Mouse (Mus musculus) forebrain, embryonic 13.5 days (tissue): Measurements from ENCODE around the gene Atp2a1. TPM values are rescaled to one million over a fixed set of nuclear protein-coding genes. Genes with fewer than 3 reads are reported as not detected.
"Not testable (repeated sequence)": the region's sequence is repeated elsewhere in the genome, so short reads cannot be mapped to it uniquely, and the experiment has no call there.

Experiments used
- ATAC-seq: fragments of 200-750 bp; cut with Nextera tagmentation; 2 replicates; pipeline ENCODE4 v1.8.0; 2017
- H3K27ac ChIP-seq: fragments of 300-500 bp; sonication (generic); 2 replicates; pipeline ENCODE4 v1.5.1; 2015; ENCODE audit warnings: inconsistent platforms, mild to moderate bottlenecking, moderate library complexity
- H3K27me3 ChIP-seq: fragments of 300-500 bp; sonication (generic); 2 replicates; pipeline ENCODE4 v1.6.1; 2015; ENCODE audit warnings: mild to moderate bottlenecking, inconsistent platforms
- H3K36me3 ChIP-seq: fragments of 300-500 bp; sonication (generic); 2 replicates; pipeline ENCODE4 v1.6.1; 2015; ENCODE audit warnings: mild to moderate bottlenecking, inconsistent platforms; ENCODE audit not compliant: poor library complexity, severe bottlenecking
- H3K4me1 ChIP-seq: fragments of 300-500 bp; sonication (generic); 2 replicates; pipeline ENCODE4 v1.6.1; 2015; ENCODE audit warnings: inconsistent platforms
- H3K4me2 ChIP-seq: fragments of 300-500 bp; sonication (generic); 2 replicates; pipeline ENCODE4 v1.6.1; 2015; ENCODE audit warnings: inconsistent platforms, mild to moderate bottlenecking, moderate library complexity
- H3K4me3 ChIP-seq: fragments of 300-500 bp; sonication (generic); 2 replicates; pipeline ENCODE4 v1.5.1; 2015; ENCODE audit warnings: mild to moderate bottlenecking, inconsistent platforms
- H3K9ac ChIP-seq: fragments of 300-500 bp; sonication (generic); 2 replicates; pipeline ENCODE4 v1.6.1; 2015; ENCODE audit warnings: mild to moderate bottlenecking, inconsistent platforms
- H3K9me3 ChIP-seq: fragments of 300-500 bp; sonication (generic); replicated peaks from 2 replicates; pipeline ENCODE4 v1.6.1; 2016; ENCODE audit warnings: inconsistent platforms
- WGBS: fragments of 180-500 bp; shearing (Covaris S2); methylation state at CpG from one replicate; pipeline ENCODE4 v1.1.7; 2015; 5-methylcytosine and 5-hydroxymethylcytosine counted together
- polyA plus RNA-seq: library from polyadenylated mRNA; unstranded; fragments of >200 nt; fragmentation: Nextera tagmentation; extraction: Ambion mirVana; gene quantifications from 2 replicates; pipeline ENCODE4 v1.2.1, GENCODE M21; 2015

Atp2a1 gene
- polyA plus RNA-seq, 1 experiment from 2014 or later = 0.32 TPM

GRCm38 (mm10) chr7:126491973-126492372, 29.1 kb upstream of the Atp2a1 start:
- Histone ChIP-seq H3K9me3 (no peaks in the 10 kb centered on the region), H3K27me3 (no peaks in the 10 kb centered on the region), H3K9ac (no peak overlapping the region), H3K36me3 (peaks cover 78% of the 10 kb centered on the region), H3K4me1 (peaks cover 12% of the 10 kb centered on the region), H3K27ac (no peak overlapping the region), H3K4me2 (no peak overlapping the region), H3K4me3 (no peak overlapping the region)
- WGBS = 61% methylated on average over 11 of the region's 11 CpGs
- no peak for ATAC-seq

- no peak overlapping the region for H3K27ac ChIP-seq
- H3K27me3 ChIP-seq = no peaks in the 10 kb centered on the region
- H3K4me3 ChIP-seq = no peak overlapping the region
- H3K4me1 ChIP-seq = peaks cover 14% of the 10 kb centered on the region
- H3K36me3 ChIP-seq = peaks cover 68% of the 10 kb centered on the region
- 92% methylated on average over 1 of the region's 1 CpGs for WGBS
- H3K9me3 ChIP-seq = no peaks in the 10 kb centered on the region
- no peak for ATAC-seq
- no peak overlapping the region for H3K9ac ChIP-seq
- H3K4me2 ChIP-seq = no peak overlapping the region
Observed at GRCm38 (mm10) chr7:126491005-126491404, 28.1 kb upstream of the Atp2a1 start.

GRCm38 (mm10) chr7:126487617-126488385, 24.9 kb upstream of the Atp2a1 start:
- Histone ChIP-seq H3K4me2 (peak overlapping the region; percentile 98), H3K4me3 (peak overlapping the region; percentile 71), H3K9ac (peak overlapping the region; percentile 80), H3K36me3 (peaks cover 36% of the 10 kb centered on the region), H3K4me1 (peaks cover 14% of the 10 kb centered on the region)
- 20% methylated on average over 23 of the region's 25 CpGs for WGBS
- H3K9me3 ChIP-seq, ATAC-seq, H3K27ac ChIP-seq, H3K27me3 ChIP-seq: not testable (repeated sequence)

- WGBS = under 1% methylated on average over 32 of the region's 32 CpGs
- Histone ChIP-seq H3K4me3 (peak within 1 kb of the TSS; percentile 71), H3K4me2 (peak within 1 kb of the TSS; percentile 98), H3K9ac (peak within 1 kb of the TSS; percentile 80), H3K9me3 (no peaks in the 10 kb centered on the region), H3K4me1 (peaks cover 20% of the 10 kb centered on the region), H3K27me3 (no peaks in the 10 kb centered on the region), H3K36me3 (peaks cover 29% of the 10 kb centered on the region), H3K27ac (peak within 1 kb of the TSS; percentile 21; the same call in 1 of the 2 replicates)
- ATAC-seq = peak; percentile 95
Observed at GRCm38 (mm10) chr7:126487052-126487483, 24.2 kb upstream of the Atp2a1 start, which contains the start of gene Tufm. Tufm (plus strand) TSS chr7:126487361.

- WGBS = under 1% methylated on average over 23 of the region's 23 CpGs
- peak overlapping the region; percentile 45 for H3K9ac ChIP-seq
- H3K4me3 ChIP-seq = peak overlapping the region; percentile 30
- H3K4me1 ChIP-seq = peaks cover 9% of the 10 kb centered on the region
- no peaks in the 10 kb centered on the region for H3K36me3 ChIP-seq
- H3K4me2 ChIP-seq = peak overlapping the region; percentile 59
- peak; percentile 26; the same call in 1 of the 2 replicates for ATAC-seq
- H3K9me3 ChIP-seq = no peaks in the 10 kb centered on the region
- H3K27me3 ChIP-seq = no peaks in the 10 kb centered on the region
- no peak overlapping the region for H3K27ac ChIP-seq
Observed at GRCm38 (mm10) chr7:126482392-126482871, 19.5 kb upstream of the Atp2a1 start.

- Histone ChIP-seq H3K4me2 (no peak overlapping the region), H3K4me1 (peaks cover 8% of the 10 kb centered on the region), H3K27ac (no peak overlapping the region), H3K4me3 (no peak overlapping the region), H3K27me3 (no peaks in the 10 kb centered on the region), H3K36me3 (no peaks in the 10 kb centered on the region), H3K9me3 (no peaks in the 10 kb centered on the region), H3K9ac (no peak overlapping the region)
- ATAC-seq = no peak
- 23% methylated on average over 5 of the region's 5 CpGs for WGBS
Observed at GRCm38 (mm10) chr7:126481699-126482098, 18.8 kb upstream of the Atp2a1 start.

GRCm38 (mm10) chr7:126474993-126475581, 12.2 kb upstream of the Atp2a1 start, which contains the start of gene Sh2b1:
Sh2b1 (minus strand) TSS chr7:126475424.
- H3K4me1 ChIP-seq = peaks cover 24% of the 10 kb centered on the region
- peak within 1 kb of the TSS; percentile 96 for H3K4me2 ChIP-seq
- peak within 1 kb of the TSS; percentile 93 for H3K27ac ChIP-seq
- H3K36me3 ChIP-seq = peaks cover 31% of the 10 kb centered on the region
- H3K9ac ChIP-seq = peak within 1 kb of the TSS; percentile 97
- ATAC-seq = peak; percentile 94
- WGBS = under 1% methylated on average over 45 of the region's 53 CpGs
- H3K9me3 ChIP-seq = no peaks in the 10 kb centered on the region
- peak within 1 kb of the TSS; percentile 92 for H3K4me3 ChIP-seq
- H3K27me3 ChIP-seq = no peaks in the 10 kb centered on the region

- under 1% methylated on average over 25 of the region's 27 CpGs for WGBS
- peak; percentile 65 for ATAC-seq
- Histone ChIP-seq H3K4me1 (peaks cover 24% of the 10 kb centered on the region), H3K9me3 (no peaks in the 10 kb centered on the region), H3K27ac (peak overlapping the region; percentile 93), H3K9ac (peak overlapping the region; percentile 97), H3K36me3 (peaks cover 37% of the 10 kb centered on the region), H3K27me3 (no peaks in the 10 kb centered on the region), H3K4me2 (peak overlapping the region; percentile 96), H3K4me3 (peak overlapping the region; percentile 92)
Observed at GRCm38 (mm10) chr7:126474486-126474955, 11.6 kb upstream of the Atp2a1 start.

GRCm38 (mm10) chr7:126473470-126474086, 10.7 kb upstream of the Atp2a1 start:
- Histone ChIP-seq H3K9ac (peak overlapping the region; percentile 97), H3K4me3 (peak overlapping the region; percentile 92), H3K27ac (no peak overlapping the region), H3K9me3 (no peaks in the 10 kb centered on the region), H3K27me3 (no peaks in the 10 kb centered on the region), H3K4me1 (peaks cover 24% of the 10 kb centered on the region), H3K4me2 (peak overlapping the region; percentile 96), H3K36me3 (peaks cover 46% of the 10 kb centered on the region)
- ATAC-seq = no peak
- 87% methylated on average over 9 of the region's 9 CpGs for WGBS

GRCm38 (mm10) chr7:126472713-126473112, 9.8 kb upstream of the Atp2a1 start:
- Histone ChIP-seq H3K4me2 (no peak overlapping the region), H3K36me3 (peaks cover 55% of the 10 kb centered on the region), H3K4me1 (peaks cover 24% of the 10 kb centered on the region), H3K9ac (no peak overlapping the region), H3K27ac (no peak overlapping the region), H3K4me3 (no peak overlapping the region), H3K27me3 (no peaks in the 10 kb centered on the region), H3K9me3 (no peaks in the 10 kb centered on the region)
- 92% methylated on average over 16 of the region's 16 CpGs for WGBS
- no peak for ATAC-seq

- Histone ChIP-seq H3K27me3 (no peaks in the 10 kb centered on the region), H3K9me3 (no peaks in the 10 kb centered on the region), H3K4me1 (peaks cover 24% of the 10 kb centered on the region), H3K4me2 (no peak overlapping the region), H3K4me3 (no peak overlapping the region), H3K36me3 (peaks cover 59% of the 10 kb centered on the region), H3K9ac (no peak overlapping the region), H3K27ac (no peak overlapping the region)
- no peak for ATAC-seq
- 87% methylated on average over 13 of the region's 13 CpGs for WGBS
Observed at GRCm38 (mm10) chr7:126472306-126472705, 9.4 kb upstream of the Atp2a1 start.

GRCm38 (mm10) chr7:126471853-126472252, 8.9 kb upstream of the Atp2a1 start:
- ATAC-seq = no peak
- no peaks in the 10 kb centered on the region for H3K27me3 ChIP-seq
- no peak overlapping the region for H3K4me2 ChIP-seq
- H3K4me3 ChIP-seq = no peak overlapping the region
- no peaks in the 10 kb centered on the region for H3K9me3 ChIP-seq
- WGBS = 83% methylated on average over 4 of the region's 4 CpGs
- H3K36me3 ChIP-seq = peaks cover 63% of the 10 kb centered on the region
- H3K4me1 ChIP-seq = peaks cover 24% of the 10 kb centered on the region
- 0 out of 2 replicates have a peak overlapping the region, but pooled peaks have one; percentile 8 for H3K9ac ChIP-seq
- H3K27ac ChIP-seq = no peak overlapping the region
